Mouse (Mus musculus) heart, postnatal 10 days (tissue): ENCODE data around the gene Dapp1. TPM values are rescaled to one million over a fixed set of nuclear protein-coding genes. Genes with fewer than 3 reads are reported as not detected.

ENCODE experiments used
- total RNA-seq, 2 experiments: library from RNA; stranded (reverse); gene quantifications; 2 replicates each; pipeline ENCODE4 v1.2.3; 2021

The Dapp1 gene
- total RNA-seq, 2 experiments from 2014 or later: 4.0 to 5.2 TPM

Other genes with a start within 250 kb of the Dapp1 start
- gene H2afz, start 117.1 kb downstream of the Dapp1 start, total RNA-seq: 100 to 1,000 TPM; 153 to 154 TPM
- 10 to 100 TPM; 12.1 to 12.8 TPM for gene Dnajb14, start 113.9 kb downstream of the Dapp1 start, total RNA-seq
- 10 to 100 TPM; 87.8 to 98.0 TPM for gene Lamtor3, start 63.0 kb downstream of the Dapp1 start, total RNA-seq
- gene 1110002E22Rik, start 83.5 kb upstream of the Dapp1 start, total RNA-seq: 10 to 100 TPM; 51.3 to 77.4 TPM
- under 1 TPM; 0.67 to 0.72 TPM for gene Gm5105, start 85.8 kb upstream of the Dapp1 start, total RNA-seq
- 1 to 10 TPM; 3.2 to 4.3 TPM for gene Trmt10a, start 161.9 kb upstream of the Dapp1 start, total RNA-seq
- 1 to 10 TPM; 8.4 to 9.0 TPM for gene Mttp, start 163.4 kb upstream of the Dapp1 start, total RNA-seq
- gene 4930579F01Rik, start 212.3 kb upstream of the Dapp1 start, total RNA-seq: not detected
- under 1 TPM in 1 of 2 experiments, not detected in 1; 0.10 TPM for gene Adh7, start 236.2 kb upstream of the Dapp1 start, total RNA-seq